Mouse (Mus musculus) cerebral cortex, adult 2 months (tissue): ENCODE results near the gene Acot7.

Source experiments
- WGBS: fragments of 180-500 bp; shearing (Covaris S2); methylation state at CpG from one replicate; pipeline ENCODE4 v1.1.7; 2018; 5-methylcytosine and 5-hydroxymethylcytosine counted together

The Acot7 gene

DNA sequence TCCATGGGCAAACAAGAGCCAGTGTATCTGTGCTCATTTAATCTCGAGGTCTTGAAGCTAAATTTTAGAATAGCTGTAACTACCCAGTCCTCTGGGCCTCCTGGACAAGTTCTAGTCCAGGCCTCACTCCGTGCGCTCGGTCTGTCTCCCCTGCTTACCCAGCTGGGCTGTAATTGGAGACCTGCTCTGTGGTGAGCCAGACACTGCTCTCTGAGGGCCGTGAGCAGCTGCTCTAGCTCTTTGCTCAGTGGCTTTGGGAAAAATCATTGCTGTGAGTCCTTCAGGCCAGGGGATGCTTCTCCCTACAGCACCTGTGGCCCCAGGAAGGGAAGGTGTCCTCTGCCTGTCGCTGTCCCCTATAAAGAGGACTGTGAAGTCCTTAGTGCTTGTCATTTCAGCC, 28.3 kb downstream of the Acot7 start:
- WGBS, result 74% methylated on average over 6 of the region's 6 CpGs

DNA sequence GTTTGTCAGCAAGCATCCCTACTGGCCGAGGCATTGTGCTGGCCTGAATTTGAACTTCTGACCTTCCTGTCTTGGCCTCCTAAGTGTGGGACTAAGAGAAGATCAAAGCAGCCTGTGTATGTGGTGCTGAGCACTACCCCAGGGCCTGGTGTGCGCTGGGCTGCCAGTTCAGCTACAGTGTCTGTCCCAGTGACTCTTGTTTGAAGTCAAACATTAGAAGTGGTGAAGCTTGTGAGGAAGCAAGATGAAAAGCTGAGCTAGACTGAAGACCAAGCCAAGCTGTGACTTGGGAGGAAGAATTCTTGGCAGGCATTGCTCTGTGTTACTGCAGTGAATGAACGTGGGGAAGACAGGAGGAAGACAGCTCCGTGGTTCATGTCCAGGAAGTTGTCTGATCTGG, 31.7 kb downstream of the Acot7 start:
- WGBS, result 23% methylated on average over 4 of the region's 4 CpGs

- 52% methylated on average over 6 of the region's 6 CpGs for WGBS
Measured at GRCm38 (mm10) chr4:152212091-152212505, 34.2 kb downstream of the Acot7 start.

- WGBS, result 31% methylated on average over 5 of the region's 5 CpGs
Measured at GRCm38 (mm10) chr4:152212531-152212930, 34.6 kb downstream of the Acot7 start.

- WGBS, result 31% methylated on average over 11 of the region's 11 CpGs
Measured at GRCm38 (mm10) chr4:152212974-152213373, 35.0 kb downstream of the Acot7 start.

DNA sequence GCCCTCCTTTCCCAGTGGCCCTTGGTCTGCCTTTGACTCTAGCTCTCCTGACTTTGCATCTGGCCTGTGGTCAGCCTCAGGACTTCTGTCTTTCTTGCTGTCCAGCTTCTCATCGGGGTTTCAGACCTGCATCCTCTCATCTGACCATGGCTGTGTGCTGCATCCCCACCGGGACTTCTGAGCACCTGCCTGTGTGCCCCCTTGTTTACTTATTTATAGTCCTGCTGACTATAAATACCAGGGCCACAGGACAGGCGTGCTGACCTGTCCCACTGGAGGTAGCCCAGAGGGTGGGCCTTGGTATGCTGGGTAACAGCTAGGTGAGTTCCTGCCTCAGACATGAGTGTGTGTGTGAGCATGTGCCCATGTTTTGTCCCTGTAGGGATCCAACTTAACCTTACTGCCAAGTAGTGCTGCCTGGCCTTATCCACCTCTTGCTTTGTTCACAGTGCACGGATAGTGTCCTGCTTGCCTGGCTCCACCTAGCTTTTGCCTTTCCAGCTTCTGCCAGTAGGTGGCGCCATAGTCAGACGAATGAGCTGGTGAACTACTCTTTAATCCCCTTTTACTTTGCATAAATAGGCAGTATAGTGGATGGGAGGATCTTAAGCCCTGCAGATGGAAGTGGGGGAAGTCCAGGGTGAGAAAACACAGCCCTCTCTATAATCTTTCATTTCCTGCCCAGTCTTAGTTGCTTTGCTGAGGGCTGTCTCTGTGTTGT, 36.0 kb downstream of the Acot7 start:
- WGBS, result 30% methylated on average over 6 of the region's 6 CpGs

DNA sequence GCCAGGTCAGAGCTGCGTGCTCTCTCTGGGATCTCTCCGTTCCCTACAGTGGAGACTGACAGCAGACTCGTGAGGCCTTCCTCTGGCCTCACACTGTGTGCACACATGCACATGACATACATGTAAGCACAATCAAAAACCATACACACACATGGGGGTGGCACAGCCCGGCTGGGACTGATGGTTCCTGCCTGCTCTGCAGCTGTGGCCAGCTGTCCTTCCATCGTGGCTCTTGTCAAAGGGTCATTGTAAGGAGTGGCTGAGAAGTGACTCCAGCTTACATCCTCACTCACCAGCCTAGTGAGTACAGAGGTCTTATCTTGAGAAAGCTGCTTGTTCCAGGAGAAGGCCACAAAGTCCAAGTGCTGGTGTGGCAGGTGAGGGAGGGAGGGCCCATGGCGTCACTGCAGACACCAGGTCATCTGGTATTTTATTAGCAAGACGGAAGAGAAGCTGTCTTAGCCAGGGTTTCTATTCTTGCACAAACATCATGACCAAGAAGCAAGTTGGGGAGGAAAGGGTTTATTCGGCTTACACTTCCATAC, 37.0 kb downstream of the Acot7 start:
- WGBS, result 68% methylated on average over 8 of the region's 8 CpGs

GRCm38 (mm10) chr4:152219591-152219990, 41.7 kb downstream of the Acot7 start:
- 93% methylated on average over 3 of the region's 3 CpGs for WGBS

DNA sequence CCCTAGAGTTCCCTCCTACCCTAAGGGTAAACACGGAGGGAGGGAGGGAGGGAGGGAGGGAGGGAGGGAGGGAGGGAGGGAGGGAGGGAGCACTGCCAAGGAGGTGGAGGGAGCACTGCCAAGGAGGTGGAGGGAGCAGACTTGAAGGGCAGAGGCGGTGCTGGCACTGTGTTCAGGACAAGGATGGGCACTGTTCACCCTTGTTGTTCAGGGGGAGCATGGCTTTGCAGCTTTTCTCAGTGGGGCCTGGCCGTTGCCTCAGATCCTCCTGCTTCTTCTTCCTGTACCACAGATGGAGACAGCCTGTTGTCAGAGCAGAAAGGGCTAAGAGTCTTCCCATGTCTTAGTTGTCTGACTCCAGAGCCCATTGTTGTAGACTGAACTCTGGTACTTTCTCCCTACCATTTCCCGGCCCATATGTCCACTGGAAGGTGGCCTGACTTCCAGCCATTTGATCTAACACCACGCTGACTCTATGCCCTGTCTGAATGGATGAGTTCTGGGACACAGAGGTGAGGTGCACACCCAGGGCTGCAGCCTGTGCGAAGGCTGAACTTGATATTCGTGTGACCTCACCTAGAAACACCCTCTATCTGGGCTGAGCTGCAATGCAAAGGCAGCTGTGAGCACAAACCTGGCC, 43.0 kb downstream of the Acot7 start:
- 34% methylated on average over 7 of the region's 7 CpGs for WGBS

GRCm38 (mm10) chr4:152221411-152221887, 43.5 kb downstream of the Acot7 start:
- WGBS, result 25% methylated on average over 9 of the region's 9 CpGs

DNA sequence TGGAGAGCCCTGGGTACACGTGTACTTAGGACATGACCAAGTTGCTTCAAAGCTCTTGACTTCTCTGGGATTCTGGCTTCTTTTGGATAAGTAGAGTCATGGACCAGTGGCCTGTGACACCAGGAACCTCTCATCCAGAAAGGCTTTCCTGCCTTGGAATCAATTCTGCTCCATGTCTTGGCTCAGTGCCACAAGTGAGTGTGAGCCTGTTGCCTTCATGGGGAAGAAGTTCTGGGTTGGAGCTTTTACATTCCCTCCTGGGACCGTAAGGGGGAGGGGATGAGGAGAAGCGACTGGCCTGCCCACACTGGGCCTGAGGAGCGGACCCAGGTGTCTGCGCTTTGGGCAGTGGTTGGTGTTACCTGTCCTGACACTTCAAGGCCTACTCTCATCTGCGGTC, 44.2 kb downstream of the Acot7 start:
- 83% methylated on average over 6 of the region's 6 CpGs for WGBS

DNA sequence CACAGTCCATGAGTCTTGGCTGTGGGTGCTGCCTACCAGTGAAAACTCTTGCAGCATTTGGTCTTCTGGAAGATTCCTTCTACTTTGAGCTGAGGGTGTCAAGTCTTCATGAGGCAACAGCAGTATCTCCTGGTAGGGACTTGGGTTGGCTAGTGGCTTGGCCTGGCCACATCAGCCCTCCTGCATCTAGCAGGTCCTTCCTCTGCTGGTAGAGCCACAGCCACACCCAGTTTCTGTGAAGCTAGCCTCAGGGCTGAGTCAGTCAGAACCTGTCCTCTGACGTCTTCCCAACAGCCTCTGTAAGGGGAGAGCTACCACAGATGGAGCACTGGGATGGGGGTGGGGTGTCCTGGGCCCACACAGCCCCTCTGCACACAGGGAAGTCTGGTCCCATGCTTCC, 44.6 kb downstream of the Acot7 start:
- 48% methylated on average over 1 of the region's 1 CpGs for WGBS

DNA sequence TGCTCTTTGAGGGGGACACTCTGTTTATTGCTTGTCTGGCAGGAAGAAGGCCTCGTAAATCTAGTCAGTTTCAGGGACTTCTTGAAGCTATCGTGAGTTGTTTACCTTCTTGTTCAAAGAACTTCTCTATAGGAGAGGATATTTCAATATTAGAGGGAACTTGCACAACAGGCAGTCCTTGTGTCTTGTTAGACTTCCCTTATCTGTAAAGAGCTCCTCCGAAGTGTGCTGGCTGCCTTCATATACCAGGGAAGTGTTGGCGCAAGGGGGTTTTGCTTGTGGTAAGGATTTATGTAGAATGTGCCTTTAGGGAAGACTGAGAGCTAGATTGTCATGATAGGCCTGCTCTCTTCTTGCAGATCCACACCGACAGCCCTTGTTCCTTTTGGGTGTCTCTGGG, 46.2 kb downstream of the Acot7 start:
- 81% methylated on average over 5 of the region's 5 CpGs for WGBS

DNA sequence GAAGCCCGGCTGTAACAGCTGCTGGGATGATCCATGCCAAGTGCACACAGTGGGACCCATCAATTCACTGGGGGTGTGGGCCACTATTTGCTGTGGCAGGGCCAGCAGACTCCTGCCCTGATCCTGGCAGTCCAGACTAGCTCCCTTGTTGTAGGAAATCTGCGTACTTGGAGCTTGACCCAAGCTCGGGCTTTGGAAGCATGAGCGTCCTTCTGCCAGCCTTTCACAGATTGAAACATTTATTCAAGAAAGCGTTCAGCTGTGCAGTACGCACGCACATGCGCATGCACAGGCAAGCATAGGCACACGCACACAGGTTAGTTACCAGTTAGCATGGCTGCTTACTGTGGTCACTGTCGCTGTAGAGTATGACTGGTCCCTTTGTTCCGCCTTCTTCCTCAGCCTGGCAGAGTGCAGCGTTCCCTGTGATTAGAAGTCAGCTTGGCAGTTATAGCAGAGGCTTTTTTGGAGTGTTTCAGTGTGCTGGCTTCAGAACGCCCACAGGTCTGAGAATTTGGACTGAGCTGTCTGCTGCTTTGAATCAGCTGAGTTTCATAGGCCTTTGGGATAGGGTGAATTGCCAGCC, 49.1 kb downstream of the Acot7 start:
- 27% methylated on average over 13 of the region's 13 CpGs for WGBS

DNA sequence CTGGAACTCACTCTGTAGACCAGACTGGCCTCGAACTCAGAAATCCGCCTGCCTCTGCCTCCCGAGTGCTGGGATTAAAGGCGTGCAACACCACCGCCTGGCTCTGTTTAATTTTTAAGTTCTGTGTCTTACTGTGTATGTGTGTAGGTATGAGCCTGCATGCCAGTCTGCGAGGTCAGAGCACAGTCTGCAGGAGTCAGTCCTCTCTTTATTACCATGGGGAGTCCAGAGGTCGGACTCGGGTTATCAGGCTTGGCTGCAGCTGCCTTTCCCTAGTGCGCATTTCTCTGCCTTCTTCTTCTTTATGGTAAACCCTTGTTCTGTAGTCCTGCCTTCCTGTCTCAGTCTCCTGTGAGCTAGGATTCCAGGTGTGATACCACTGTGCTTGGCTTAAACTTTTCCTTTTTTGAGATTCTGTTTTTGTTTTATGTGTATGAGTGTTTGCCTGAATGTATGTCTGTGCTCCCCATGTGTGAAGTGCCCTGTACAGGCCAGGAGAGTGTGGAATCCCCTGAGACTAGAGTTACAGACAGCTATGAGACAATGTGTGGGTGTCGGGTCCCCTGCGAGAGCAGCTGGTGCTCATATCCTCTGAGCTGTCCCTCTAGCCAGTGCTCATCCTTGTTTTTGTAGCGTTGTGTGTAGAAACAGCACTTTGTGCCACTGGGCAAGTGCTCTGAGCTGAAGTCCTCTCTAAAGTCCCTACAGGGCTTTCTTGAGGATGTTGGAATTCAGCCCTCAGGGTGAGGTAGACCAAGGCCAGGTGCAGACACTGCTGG, 50.0 kb downstream of the Acot7 start:
- WGBS, result 73% methylated on average over 12 of the region's 12 CpGs

DNA sequence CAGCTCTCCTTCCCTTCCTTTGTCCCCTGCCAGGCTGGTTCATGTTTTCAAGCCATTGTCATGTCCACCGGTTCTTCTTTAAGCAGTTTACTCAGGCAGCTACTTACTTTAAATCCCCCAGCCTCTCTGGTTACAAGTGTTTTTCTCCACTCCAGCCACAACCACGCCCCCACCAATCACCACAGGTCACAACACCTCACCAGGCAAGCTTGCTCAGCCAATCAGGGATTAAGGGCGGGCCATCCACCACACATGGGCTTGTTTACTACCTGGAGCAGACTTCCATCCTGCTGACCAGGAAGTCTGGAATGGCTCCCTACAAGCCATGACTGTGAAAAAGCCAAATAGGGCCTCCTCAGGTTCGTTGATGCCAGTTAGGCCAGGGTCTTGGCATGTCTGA, 52.4 kb downstream of the Acot7 start:
- WGBS, result 72% methylated on average over 4 of the region's 4 CpGs

DNA sequence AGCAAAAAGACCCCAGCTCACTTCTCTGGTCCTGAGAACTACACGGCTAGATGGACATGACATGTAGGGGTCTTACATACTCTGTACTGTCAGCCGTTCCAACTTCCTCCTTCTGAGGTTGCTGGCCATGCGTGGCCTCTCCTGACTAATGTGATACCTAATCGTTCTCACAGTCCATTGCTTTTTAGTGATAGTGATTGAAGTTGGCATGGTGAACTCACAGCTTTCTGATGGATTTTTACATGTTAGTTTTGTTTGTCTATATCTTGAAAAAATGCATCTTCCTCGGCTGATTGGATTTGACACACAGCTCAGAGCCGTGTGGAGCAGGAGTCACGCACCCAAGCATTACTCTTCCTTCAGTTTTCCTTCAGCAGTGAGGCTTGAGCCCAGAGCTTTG, 53.4 kb downstream of the Acot7 start:
- WGBS, result 85% methylated on average over 7 of the region's 7 CpGs

GRCm38 (mm10) chr4:152232411-152232903, 54.5 kb downstream of the Acot7 start:
- 96% methylated on average over 4 of the region's 4 CpGs for WGBS

- 49% methylated on average over 4 of the region's 4 CpGs for WGBS
Measured at GRCm38 (mm10) chr4:152239974-152240373, 62.0 kb downstream of the Acot7 start.

DNA sequence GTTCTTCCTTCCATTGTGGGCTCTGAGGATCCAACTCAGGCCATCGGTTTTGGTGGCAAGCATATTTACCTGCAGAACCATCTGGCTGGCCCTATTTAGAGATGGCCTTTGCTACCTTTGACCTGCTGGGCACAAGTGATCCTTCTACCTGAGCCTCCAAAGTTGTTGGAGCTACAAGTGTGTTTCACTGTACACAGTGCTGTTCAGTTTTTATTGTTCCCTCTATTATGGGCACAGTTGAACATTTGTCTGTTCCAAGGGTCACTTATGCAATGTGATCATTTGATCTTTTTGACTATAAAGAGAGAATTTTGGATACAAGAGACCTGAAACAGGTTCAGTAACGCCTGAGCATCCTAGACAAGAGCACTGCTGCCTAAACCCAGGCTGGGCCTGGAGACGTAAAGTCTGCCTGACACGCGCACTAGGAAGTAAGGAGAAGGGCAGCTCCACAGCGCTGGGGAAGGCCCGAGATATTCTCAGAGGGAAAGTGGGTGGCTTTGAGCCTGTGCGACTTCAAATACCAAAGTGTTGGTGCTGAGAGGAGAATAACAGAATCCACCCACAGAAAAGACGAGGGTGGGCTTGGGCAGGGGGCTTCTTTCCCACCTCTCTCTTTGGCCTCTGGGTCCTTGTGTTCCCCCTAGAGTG, 65.4 kb downstream of the Acot7 start:
- WGBS, result 56% methylated on average over 9 of the region's 9 CpGs

DNA sequence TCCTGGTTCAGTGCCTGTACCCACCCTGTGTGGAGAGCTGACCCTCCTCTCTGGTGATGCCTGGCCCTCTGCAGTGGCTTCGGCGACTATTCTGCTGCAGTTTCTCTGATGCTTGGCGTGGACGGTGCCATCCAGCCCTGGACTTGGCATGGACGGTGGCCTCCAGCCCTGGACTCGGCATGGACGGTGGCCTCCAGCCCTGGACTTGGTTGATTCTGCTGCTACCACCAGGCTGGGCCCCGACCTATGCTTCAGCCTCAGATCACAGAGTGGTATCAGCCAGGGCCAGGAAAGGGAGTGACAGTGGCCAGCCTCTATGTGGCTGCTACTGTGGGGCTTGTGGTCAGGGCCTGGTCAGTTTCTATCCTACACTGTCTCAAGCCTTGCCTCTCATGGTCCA, 66.0 kb downstream of the Acot7 start:
- 84% methylated on average over 8 of the region's 8 CpGs for WGBS
